Mouse (Mus musculus) kidney, postnatal 0 days (tissue): ENCODE data around the gene Tifab. TPM values are rescaled to one million over a fixed set of nuclear protein-coding genes. Genes with fewer than 3 reads are reported as not detected.
A peak's percentile ranks its signal among the peaks of the same experiment; 100 is the strongest.

ENCODE experiments used
- ATAC-seq: fragments of 200-750 bp; cut with Nextera tagmentation; replicated peaks from 2 replicates; pipeline ENCODE4 v1.8.0; 2017; ENCODE audit warnings: low read depth, moderate number of reproducible peaks, moderate TSS enrichment, moderate library complexity; ENCODE audit not compliant: low FRiP score
- DNase-seq: peaks from one replicate; pipeline ENCODE4 v3.0.0-alpha.2; 2016; ENCODE audit warnings: low spot score
- H3K27ac ChIP-seq: fragments of 300-500 bp; sonication (generic); 2 replicates; pipeline ENCODE4 v1.5.1; 2014; ENCODE audit warnings: mild to moderate bottlenecking
- H3K27me3 ChIP-seq: fragments of 300-500 bp; sonication (generic); 2 replicates; pipeline ENCODE4 v1.6.1; 2014; ENCODE audit warnings: low read length, mixed read lengths; ENCODE audit not compliant: insufficient read depth
- H3K36me3 ChIP-seq: fragments of 300-500 bp; sonication (generic); 2 replicates; pipeline ENCODE4 v1.6.1; 2014; ENCODE audit warnings: low read length, mixed read lengths; ENCODE audit not compliant: insufficient read depth
- H3K4me1 ChIP-seq: fragments of 300-500 bp; sonication (generic); replicated peaks from 2 replicates; pipeline ENCODE4 v1.6.1; 2014; ENCODE audit warnings: antibody characterized with exemption, low read length, mixed read lengths; ENCODE audit not compliant: insufficient read depth
- H3K4me2 ChIP-seq: fragments of 300-500 bp; sonication (generic); 2 replicates; pipeline ENCODE4 v1.6.1; 2014; ENCODE audit warnings: mild to moderate bottlenecking, low read length, moderate library complexity, mixed read lengths
- H3K4me3 ChIP-seq: fragments of 300-500 bp; sonication (generic); replicated peaks from 2 replicates; pipeline ENCODE4 v1.5.1; 2014; ENCODE audit warnings: low read depth, low read length
- H3K9ac ChIP-seq: fragments of 300-500 bp; sonication (generic); 2 replicates; pipeline ENCODE4 v1.6.1; 2014; ENCODE audit warnings: low read depth, low read length
- H3K9me3 ChIP-seq: fragments of 300-500 bp; sonication (generic); replicated peaks from 2 replicates; pipeline ENCODE4 v1.6.1; 2016; ENCODE audit warnings: low read length, inconsistent platforms, mixed read lengths
- CTCF ChIP-seq: IDR thresholded peaks from 2 replicates; pipeline ENCODE4 v1.5.1; 2016; ENCODE audit warnings: antibody characterized with exemption, low read depth, mild to moderate bottlenecking, moderate library complexity
- WGBS: fragments of 180-500 bp; shearing (Covaris S2); extraction: QIAGEN DNeasy Blood & Tissue Kit; methylation state at CpG from one replicate; pipeline ENCODE4 v1.1.7; 2014; 5-methylcytosine and 5-hydroxymethylcytosine counted together
- polyA plus RNA-seq: library from polyadenylated mRNA; unstranded; fragments of >200 nt; fragmentation: Nextera tagmentation; extraction: Ambion mirVana; gene quantifications from 2 replicates; pipeline ENCODE4 v1.2.1, GENCODE M21; 2015

The Tifab gene
- polyA plus RNA-seq, 1 experiment from 2014 or later, result 2.0 TPM

DNA sequence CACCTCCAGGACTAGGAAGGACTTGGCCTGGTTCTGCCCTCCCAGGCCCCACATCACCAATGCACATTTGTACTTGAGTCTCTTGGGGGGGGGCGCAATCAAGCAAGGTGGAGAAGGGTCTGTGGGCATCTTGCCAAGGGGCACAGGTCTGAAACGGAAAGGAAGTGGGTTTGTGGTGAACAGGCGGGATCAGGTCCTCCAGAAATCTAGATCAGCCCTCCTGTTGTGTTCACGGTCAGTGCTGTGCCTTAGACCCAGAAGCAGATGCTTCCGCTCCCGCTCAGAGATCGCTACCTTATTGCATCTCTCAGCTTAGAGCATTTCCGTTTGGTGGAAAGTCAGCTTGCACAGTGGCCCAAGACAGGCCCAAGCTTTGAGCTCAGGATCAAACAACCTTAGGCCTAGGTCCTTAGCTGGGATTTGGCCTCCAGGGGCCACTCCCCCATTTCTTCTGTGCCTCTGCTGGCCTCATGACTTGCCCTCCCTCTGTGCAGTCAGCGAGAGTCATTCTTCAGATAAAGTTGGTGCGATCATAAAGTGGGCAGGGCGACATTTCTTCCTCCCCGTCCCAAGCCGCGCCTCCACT, 19.6 kb downstream of the Tifab start:
- no peak overlapping the region for H3K4me3 ChIP-seq
- H3K4me2 ChIP-seq, result no peak overlapping the region
- 33% methylated on average over 14 of the region's 14 CpGs for WGBS
- no peaks in the 10 kb centered on the region for H3K36me3 ChIP-seq
- ATAC-seq (peak; percentile 36; the same call in 1 of the 2 replicates), DNase-seq (peak; percentile 37)
- TF ChIP-seq CTCF, result no peak
- no peak overlapping the region for H3K9ac ChIP-seq
- no peaks in the 10 kb centered on the region for H3K9me3 ChIP-seq
- no peak overlapping the region for H3K27ac ChIP-seq
- no peaks in the 10 kb centered on the region for H3K27me3 ChIP-seq
- H3K4me1 ChIP-seq, result 0 out of 2 replicates have a peak, but pooled peaks cover 8% of the 10 kb centered on the region

GRCm38 (mm10) chr13:56155671-56156070, 23.0 kb downstream of the Tifab start:
- WGBS, result 60% methylated on average over 7 of the region's 7 CpGs
- no peak overlapping the region for H3K9ac ChIP-seq
- H3K36me3 ChIP-seq, result no peaks in the 10 kb centered on the region
- no peak overlapping the region for H3K4me2 ChIP-seq
- no peak for DNase-seq
- TF ChIP-seq CTCF, result no peak
- no peaks in the 10 kb centered on the region for H3K9me3 ChIP-seq
- no peaks in the 10 kb centered on the region for H3K27me3 ChIP-seq
- H3K4me1 ChIP-seq, result peaks cover 8% of the 10 kb centered on the region; the same call in 1 of the 2 replicates
- no peak for ATAC-seq
- H3K4me3 ChIP-seq, result no peak overlapping the region
- no peak overlapping the region for H3K27ac ChIP-seq

GRCm38 (mm10) chr13:56155048-56155447, 23.6 kb downstream of the Tifab start:
- H3K9ac ChIP-seq, result no peak overlapping the region
- H3K36me3 ChIP-seq, result no peaks in the 10 kb centered on the region
- H3K9me3 ChIP-seq, result no peaks in the 10 kb centered on the region
- no peak overlapping the region for H3K4me3 ChIP-seq
- no peak for ATAC-seq
- peak; percentile 62 for DNase-seq
- no peak overlapping the region for H3K27ac ChIP-seq
- WGBS, result 17% methylated on average over 5 of the region's 5 CpGs
- H3K27me3 ChIP-seq, result no peaks in the 10 kb centered on the region
- no peak overlapping the region for H3K4me2 ChIP-seq
- no peak for TF ChIP-seq CTCF
- peaks cover 8% of the 10 kb centered on the region; the same call in 1 of the 2 replicates for H3K4me1 ChIP-seq

- Histone ChIP-seq H3K27ac (no peak overlapping the region), H3K9me3 (no peaks in the 10 kb centered on the region), H3K4me1 (no peaks in the 10 kb centered on the region; the same call in 1 of the 2 replicates), H3K36me3 (no peaks in the 10 kb centered on the region), H3K4me3 (no peak overlapping the region), H3K9ac (no peak overlapping the region), H3K4me2 (no peak overlapping the region), H3K27me3 (no peaks in the 10 kb centered on the region)
- ATAC-seq (no peak), DNase-seq (no peak)
- 69% methylated on average over 7 of the region's 7 CpGs for WGBS
- no peak for TF ChIP-seq CTCF
Observed at GRCm38 (mm10) chr13:56152773-56153460, 25.8 kb downstream of the Tifab start.

GRCm38 (mm10) chr13:56151404-56152226, 27.1 kb downstream of the Tifab start:
- no peaks in the 10 kb centered on the region; the same call in 1 of the 2 replicates for H3K4me1 ChIP-seq
- TF ChIP-seq CTCF, result peak; percentile 91
- H3K4me2 ChIP-seq, result peak overlapping the region; percentile 14; the same call in 1 of the 2 replicates
- peak; percentile 93 for DNase-seq
- H3K9ac ChIP-seq, result no peak overlapping the region
- peak; percentile 73; the same call in 1 of the 2 replicates for ATAC-seq
- H3K4me3 ChIP-seq, result no peak overlapping the region
- no peaks in the 10 kb centered on the region for H3K36me3 ChIP-seq
- no peaks in the 10 kb centered on the region for H3K9me3 ChIP-seq
- WGBS, result 44% methylated on average over 22 of the region's 22 CpGs
- no peaks in the 10 kb centered on the region for H3K27me3 ChIP-seq
- no peak overlapping the region for H3K27ac ChIP-seq

DNA sequence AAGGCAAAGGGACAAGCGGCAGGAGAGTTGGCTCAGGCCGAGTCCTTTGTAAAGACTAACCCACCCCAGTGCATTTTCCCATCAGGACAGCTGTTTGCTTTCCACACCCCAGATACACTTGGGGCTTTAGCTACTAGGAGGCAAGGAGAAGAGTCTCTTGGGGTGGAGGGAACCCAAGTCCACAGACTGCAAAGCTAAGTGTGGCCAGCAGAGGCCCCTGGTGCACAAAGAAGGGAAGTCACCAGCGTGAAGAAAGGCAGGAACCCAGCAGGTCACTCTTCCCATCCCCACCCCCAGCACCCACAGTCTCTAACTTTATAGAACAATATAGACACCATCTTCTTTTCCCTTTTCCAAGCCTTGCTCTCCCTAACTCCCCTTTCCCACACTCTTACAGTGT, 33.2 kb downstream of the Tifab start:
- Histone ChIP-seq H3K4me2 (no peak overlapping the region), H3K4me1 (no peaks in the 10 kb centered on the region), H3K4me3 (no peak overlapping the region), H3K27me3 (no peaks in the 10 kb centered on the region), H3K9me3 (no peaks in the 10 kb centered on the region), H3K27ac (no peak overlapping the region), H3K9ac (no peak overlapping the region), H3K36me3 (no peaks in the 10 kb centered on the region)
- peak; percentile 64 for TF ChIP-seq CTCF
- whole genome bisulfite sequencing, result 55% methylated on average over 3 of the region's 3 CpGs
- DNase-seq (peak; percentile 54), ATAC-seq (no peak)
